Mouse (Mus musculus): ENCODE results near the gene Ptafr. TPM values are rescaled to one million over a fixed set of nuclear protein-coding genes. Genes with fewer than 3 reads are reported as not detected.

Ptafr gene
- total RNA-seq, 2 experiments from 2014 or later, result 1.0 to 1.1 TPM

DNA sequence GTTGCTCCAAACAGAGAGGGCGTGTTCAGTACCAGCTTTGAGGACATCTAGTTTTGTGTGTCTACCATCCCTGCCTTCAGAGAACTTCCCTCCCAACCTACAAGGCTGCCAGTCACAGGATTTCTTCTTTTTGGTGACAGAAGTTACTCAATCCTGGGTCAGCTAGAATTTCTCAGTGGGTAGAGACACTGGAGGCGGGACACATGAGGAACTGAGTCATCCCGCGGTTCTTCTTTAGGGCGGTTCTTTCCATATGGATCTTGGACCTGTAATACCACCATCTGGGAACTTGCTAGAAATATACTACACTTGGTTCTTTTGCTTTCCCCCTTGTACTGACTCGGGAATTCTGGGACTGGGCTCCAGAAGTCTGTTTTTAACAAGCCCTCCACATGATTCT is 54.0 kb downstream of the Ptafr start:
- no peak for DNase-seq

- DNase-seq, result no peak
Observed at GRCm38 (mm10) chr4:132618850-132619375, 55.0 kb downstream of the Ptafr start.

GRCm38 (mm10) chr4:132620134-132620533 is 56.3 kb downstream of the Ptafr start:
- DNase-seq, result no peak

GRCm38 (mm10) chr4:132621287-132622068 is 57.6 kb downstream of the Ptafr start:
- DNase-seq, result no peak

- no peak for DNase-seq
Observed at GRCm38 (mm10) chr4:132624034-132624657, 60.3 kb downstream of the Ptafr start.

- no peak for DNase-seq
Observed at GRCm38 (mm10) chr4:132628830-132629229, 65.0 kb downstream of the Ptafr start.

Other genes with a start within 250 kb of the Ptafr start
- gene Trnau1ap, start 234.5 kb upstream of the Ptafr start, total RNA-seq (2021), result 10 to 100 TPM in 1 of 2 experiments, 1 to 10 TPM in 1; 9.9 to 10.4 TPM
- gene Rcc1, start 210.5 kb upstream of the Ptafr start, total RNA-seq (2021), result 1 to 10 TPM; 6.5 to 6.6 TPM
- gene Phactr4, start 141.6 kb upstream of the Ptafr start, total RNA-seq (2021), result 10 to 100 TPM; 10.3 to 10.6 TPM
- gene Med18, start 100.1 kb upstream of the Ptafr start, total RNA-seq (2021), result 1 to 10 TPM; 2.6 to 4.3 TPM
- 1 to 10 TPM; 1.9 to 2.3 TPM for gene Sesn2, start 53.6 kb upstream of the Ptafr start, total RNA-seq (2021)
- gene Atpif1, start 30.4 kb upstream of the Ptafr start, total RNA-seq (2021), result 10 to 100 TPM; 46.3 to 58.5 TPM
- gene Dnajc8, start 28.5 kb upstream of the Ptafr start, total RNA-seq (2021), result 10 to 100 TPM; 43.5 to 44.5 TPM
- gene Eya3, start 74.9 kb downstream of the Ptafr start, total RNA-seq (2021), result 10 to 100 TPM; 11.1 to 11.5 TPM
- 1 to 10 TPM; 1.0 to 1.4 TPM for gene Xkr8, start 168.5 kb downstream of the Ptafr start, total RNA-seq (2021)
- gene Smpdl3b, start 193.2 kb downstream of the Ptafr start, total RNA-seq (2021), result 1 to 10 TPM in 1 of 2 experiments, under 1 TPM in 1; 0.59 to 1.0 TPM
- gene Rpa2, start 204.3 kb downstream of the Ptafr start, total RNA-seq (2021), result 10 to 100 TPM; 11.2 to 12.4 TPM
- gene Themis2, start 232.3 kb downstream of the Ptafr start, total RNA-seq (2021), result 1 to 10 TPM in 1 of 2 experiments, under 1 TPM in 1; 0.69 to 1.2 TPM